Mouse (Mus musculus) fibroblast of lung, adult 2 months (primary cell): ENCODE measurements around the gene Ppat.

ENCODE experiments used
- DNase-seq: peaks from one replicate; pipeline ENCODE4 v3.0.0-alpha.2; 2011; ENCODE audit warnings: low read depth

Ppat gene

DNA sequence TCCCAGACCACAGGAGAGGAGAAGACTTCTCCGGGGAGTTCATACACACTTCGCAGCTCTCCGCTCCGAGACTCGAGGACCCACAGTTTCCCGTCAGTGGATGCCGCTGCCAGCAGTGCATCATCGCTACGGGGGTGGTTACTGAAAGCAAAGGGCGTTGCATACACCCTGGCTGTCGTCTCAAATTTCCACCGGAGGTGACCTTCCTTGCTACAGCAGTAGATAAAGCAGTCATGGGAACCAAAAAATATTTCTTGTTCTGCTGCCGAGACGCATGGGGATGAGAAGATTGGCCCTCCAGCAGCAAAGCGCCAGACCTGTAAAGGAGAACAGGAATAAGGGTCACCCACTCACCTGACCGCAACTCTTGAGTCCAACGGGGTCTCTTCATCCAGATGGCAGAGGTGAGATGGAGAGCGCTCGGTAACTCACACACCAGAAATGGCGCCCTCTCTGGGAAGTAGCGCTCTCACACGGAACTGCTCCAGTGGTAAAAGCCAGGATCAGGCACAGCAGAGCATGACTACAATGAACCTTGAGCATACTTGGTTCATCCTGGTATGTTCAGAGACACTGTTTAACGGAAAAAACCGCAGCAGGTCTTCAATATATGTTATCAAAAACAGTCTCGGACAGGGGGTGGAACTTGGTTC, 75.1 kb downstream of the Ppat start:
- no peak for DNase-seq

DNA sequence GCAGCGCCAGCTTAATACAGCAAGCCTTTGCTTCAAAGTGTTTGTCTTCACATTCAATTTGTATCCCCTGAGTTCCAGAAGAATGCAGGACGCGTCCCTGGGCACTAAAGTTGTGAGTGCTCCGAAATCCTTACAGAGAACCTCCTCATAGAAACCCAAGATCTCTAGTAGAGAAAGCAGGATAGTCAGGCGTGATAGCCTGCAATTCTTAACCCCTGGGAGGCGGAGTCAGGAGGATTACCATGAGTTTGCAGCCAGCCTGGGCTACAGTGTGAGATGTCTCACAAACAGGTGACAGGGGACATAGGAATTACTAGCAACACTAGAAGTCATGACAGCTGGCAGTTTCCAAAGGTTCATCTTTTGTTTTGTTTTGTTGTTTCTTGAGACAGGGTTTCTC, 81.8 kb downstream of the Ppat start:
- no peak for DNase-seq

DNA sequence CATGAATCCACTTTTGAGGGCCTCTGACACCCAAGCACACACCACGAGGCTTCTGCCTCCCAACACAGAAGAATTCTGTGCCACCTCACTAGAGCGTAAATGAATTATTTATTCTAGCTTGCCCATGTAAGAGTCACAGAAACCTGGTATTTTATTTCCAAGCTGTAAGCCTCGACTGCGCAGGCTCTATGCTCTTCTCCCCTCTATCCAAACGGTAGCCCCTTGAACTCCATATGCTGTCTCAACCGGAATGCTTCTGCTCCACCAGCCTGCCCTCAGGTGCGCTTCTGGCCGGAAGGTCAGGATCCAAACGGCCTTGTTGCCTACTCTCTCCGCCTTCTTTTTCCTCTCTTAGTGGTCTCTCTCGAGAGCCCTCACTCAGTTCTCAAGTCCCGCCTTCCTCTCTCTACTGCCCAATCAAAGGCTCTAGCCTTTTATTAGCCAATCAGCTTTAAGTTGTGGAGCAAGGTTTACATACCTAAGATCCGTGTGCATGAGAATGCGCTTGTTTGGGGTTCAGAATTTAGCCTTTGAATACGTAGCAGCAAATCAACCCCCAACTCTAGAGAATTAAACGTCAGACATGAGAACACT, 82.6 kb downstream of the Ppat start:
- DNase-seq, result no peak

DNA sequence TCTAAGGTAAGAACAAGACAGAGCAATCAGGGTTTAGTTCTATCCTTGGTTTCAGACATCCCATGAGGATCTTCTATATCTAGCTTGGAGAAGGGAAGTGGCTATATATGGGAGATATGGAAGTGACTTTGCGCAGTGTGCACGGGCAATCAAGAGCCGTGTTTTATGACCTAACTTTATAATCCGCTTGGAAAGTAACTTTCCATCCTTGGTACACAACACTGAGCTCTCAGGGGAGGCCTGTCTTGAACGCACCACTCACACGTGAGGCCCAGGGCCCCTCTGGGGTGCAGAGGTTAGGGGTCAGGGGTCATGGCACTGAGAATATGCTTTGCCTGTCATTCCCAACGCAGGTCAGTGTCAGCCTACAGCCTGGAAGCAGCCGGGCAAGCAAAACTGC, 84.6 kb downstream of the Ppat start:
- no peak for DNase-seq
